Mouse (Mus musculus): ENCODE measurements around the gene Gstp3.
"Not testable (repeated sequence)": the region's sequence is repeated elsewhere in the genome, so short reads cannot be mapped to it uniquely, and the experiment has no call there.

The Gstp3 gene

DNA sequence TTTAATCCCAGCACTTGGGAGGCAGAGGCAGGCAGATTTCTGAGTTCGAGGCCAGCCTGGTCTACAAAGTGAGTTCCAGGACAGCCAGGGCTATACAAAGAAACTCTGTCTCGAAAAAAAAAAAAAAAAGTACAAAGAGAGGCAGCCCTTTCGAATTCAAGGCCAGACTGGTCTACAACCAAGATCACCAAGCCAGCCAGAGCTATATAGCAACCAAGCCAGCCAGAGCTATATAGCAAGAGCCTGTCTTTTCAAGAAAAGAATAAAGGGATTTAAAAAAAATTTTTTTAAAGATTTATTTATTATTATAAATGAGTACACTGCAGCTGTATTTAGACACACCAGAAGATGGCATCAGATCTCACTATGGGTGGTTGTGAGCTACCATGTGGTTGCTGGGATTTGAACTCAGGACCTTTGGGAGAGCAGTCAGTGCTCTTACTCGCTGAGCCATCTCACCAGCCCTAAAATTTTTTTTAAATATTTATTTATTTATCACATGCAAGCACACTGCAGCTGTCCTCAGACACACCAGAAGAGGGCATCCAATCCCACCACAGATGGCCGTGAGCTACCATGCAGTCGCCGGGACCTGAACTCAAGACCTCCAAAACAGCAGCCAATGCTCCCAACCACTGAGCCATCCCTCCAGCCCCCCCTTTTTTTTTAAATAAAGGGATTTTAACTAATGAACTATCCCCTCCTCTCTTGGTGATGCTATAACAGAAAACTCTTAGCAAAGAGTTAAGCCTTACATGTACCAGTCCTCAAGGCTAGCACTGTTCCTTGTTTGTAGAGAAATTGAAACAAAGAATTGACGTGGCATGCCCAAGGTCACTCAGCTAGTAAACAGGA is 902 bp upstream of the Gstp3 start:
- DNase-seq: not testable (repeated sequence)

DNA sequence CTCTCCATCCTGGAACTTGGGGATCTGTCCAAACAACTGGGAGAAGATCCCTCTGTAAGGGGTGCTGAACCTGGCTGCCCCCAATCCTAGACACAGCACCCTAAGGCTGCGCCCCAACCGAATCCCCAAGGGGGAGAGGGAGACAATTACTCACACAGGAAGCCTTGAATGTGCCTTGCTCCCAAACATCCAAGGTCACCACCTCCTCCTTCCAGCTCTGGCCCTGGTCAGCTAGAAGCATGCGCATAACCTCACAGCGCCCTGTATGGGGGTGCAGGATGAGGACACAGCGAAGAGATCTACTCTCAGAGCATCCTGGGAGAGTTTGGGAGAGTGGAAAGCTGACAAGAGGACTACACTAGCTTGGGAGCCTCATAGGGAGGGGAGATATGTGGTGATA is 788 bp downstream of the Gstp3 start:
- DNase-seq: no peak

DNA sequence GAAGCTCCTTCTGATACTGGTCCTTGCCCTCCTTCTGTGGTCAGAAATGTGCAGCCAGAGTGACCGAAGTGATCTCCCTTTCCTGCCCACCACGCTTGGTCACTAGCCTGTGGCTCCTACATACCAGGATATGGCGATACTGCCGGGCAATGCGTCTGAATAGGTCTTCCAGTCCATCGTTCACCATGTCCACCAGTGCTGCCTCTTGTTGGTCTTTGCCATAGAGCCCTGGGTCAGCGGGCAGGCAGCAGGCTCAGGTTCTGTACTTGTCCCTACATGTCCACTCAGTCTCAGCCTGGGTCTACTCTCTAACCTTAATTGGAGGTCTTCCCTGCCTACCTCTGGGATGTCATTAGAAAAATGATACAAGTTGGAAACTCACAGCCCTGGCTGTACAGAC is 1.4 kb downstream of the Gstp3 start:
- DNase-seq: no peak

DNA sequence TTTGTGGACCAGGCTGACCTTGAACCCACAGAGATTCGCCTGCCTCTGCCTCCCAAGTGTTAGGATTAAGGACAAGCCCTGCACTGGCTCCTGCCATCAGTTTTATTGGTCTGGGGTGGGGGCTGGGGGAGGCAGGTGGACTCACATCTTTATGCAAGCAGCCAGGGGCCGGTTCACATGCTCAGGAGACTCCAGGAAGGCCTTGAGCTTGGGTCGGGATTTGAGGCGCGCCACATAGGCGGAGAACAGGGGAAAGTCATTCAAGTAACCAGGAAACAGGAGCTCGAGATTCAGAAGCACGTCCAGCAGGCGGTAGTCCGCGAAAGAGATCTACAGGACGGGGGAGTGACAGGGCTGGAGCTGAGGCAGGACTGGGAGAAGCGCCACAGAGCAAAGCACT is 2.0 kb downstream of the Gstp3 start:
- DNase-seq: no peak

DNA sequence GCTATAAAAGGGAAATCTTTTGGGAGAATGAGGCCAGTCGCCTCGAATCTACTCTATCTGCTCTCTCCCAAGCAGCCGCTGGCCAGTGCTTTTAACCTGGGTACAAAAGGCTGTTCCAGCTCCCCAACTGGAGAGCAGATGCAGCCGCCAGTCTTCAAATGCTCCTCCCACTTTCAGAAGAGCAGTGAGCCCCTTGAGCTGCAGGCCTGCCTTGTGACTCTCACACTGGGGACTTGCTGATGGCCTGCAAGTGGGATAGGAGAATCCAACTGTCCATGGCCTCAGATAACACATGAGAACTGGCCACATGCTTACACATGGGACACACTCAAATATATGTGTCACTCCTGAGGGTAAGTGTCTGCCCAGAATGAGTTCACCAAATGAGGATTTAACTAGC is 2.6 kb downstream of the Gstp3 start:
- DNase-seq: no peak

DNA sequence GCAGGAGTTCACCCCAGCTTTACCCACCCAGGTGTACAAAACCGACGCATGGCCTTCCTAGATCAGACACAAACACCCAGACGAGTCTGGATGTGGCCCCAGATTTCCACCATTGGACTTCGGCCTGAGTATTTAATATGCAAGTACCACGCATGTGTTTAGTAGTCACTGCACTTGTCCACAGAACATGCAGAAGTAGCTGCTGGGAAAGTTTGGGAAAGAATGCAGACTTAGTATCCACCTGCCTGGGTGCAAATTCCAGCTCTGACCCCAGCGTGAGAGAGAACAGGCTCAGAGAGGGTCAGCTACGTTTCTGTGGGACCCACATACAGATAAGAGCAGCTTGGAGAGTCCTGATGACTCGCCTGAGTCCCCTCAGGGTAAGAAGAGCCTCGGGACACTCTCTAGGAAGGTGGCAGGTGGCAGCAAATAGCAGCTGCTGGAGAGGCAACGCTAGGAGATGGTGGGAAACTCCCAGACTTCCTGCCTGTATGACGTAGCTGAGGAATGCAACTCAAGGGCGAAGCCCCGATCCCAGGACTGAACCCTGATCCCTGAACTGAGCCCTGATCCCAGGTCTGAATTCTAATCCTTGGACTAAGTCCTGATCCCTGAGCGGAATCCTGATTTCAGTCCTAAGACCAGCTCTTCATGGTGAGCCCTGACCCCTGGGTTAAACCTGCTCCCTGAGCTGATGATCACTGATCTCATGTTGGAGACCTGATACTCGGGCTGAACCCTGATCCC is 3.2 kb downstream of the Gstp3 start:
- DNase-seq: peak; percentile 78

DNA sequence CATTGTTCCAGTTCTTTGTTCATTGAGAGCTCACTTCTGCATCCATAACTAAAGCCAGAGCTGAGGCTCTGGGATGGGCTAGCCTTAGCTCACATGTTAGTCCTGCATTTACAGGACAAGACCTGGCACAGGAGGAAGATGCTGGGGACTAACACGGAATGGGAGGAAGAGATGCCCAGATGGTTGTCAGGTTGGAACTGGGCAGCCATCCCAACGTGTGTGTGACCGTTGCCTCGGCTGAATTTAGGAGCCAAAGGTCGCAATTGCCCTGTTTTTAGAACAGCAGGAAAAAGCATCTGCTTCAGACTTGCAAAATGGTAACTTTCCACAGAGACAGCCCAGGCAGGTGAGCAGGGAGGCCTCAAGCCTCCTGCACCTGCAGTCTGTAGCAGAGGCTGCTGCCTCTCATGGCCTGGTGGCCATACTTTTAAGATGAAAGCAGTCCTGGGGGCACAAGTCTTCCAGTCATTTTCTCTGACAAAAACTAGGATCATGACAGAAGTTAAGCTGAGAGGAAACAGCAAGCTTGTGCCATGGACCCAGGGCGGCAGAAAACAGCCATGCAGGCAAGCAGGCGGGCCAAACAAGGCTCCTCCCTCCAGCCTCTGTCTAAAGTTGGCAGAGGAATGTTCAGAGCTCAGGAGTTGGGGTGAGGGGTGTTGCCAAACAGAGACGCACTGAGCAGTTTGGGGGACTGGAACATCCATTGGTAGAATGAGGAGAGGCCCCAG is 4.0 kb downstream of the Gstp3 start:
- peak; percentile 87 for DNase-seq

DNA sequence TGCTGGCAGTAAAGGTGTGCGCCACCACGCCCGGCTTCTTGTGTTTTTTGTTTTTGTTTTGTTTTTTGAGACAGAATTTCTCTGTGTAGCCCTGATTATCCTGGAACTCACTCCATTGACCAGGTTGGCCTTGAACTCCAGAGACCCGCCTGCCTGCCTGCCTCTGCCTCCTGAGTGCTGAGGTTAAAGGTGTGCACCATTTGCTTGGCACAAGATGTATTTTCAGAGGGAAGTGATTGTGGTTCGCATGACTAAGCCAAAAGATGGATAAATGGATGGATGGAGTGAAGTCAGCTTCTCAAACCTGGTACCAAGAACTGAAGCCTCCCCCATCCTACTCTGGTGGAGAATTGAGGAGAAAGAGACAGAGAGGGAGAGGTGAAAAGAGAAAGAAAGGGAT is 4.8 kb downstream of the Gstp3 start:
- no peak for DNase-seq

DNA sequence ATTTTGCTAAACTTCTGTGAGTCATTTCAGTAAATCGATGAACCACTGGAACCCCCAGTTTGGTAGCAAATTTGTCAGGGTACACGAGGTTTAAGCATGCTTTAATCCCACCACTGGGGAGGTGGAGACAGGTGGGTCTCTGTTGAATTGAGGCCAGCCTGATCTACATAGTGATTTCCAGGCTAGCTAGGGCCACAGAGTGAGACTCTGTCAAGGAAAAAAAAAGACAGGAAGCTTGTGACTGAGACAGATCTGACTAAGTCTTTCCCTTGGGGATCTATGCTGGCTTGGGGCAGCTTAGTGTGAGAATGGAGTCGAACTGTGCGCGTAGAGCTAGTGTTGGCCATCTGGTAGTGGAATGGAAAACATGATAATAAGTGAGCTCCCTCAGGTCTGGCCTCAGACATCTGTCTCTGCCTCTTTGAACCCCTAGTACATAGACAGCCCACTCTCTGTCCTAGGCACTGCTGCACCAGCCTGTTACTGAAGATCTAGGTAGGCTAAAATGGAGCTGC is 6.8 kb downstream of the Gstp3 start:
- no peak for DNase-seq

DNA sequence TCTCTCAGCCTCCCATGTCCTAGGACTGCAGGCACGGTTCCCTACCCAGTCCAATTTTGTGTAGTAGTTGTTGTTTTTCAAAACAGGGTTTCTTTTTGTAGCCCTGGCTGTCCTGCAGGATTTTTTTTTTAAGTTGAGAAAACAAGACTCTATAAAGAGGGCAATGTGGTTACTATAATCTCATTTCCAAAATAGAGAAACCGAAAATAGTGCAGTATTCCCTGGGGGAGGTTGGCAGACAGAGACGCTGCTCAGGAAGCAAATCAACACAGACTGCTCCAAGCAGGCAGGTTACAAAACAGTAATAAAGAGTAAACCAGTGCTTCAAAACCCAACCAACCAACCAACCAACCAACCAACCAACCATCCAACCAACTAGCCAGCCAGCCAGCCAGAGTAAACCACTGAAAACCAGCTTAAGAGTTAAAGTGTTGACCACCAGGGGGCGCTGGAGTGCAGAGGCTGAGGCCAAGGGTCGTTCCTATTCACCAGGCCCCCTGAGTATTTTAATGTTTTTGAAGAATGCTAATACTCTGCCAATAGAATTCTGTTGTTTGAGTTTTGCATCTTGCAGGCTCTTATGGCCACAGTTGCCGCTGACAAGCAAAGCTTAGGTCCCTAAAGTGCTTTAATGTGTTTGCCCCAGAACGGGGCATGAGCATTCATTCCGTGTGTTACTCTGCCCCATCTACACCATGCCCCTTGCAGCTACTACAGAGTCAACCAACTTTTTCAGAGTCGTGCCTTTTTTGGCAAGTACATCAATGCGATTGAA is 7.4 kb downstream of the Gstp3 start:
- DNase-seq: peak; percentile 76

DNA sequence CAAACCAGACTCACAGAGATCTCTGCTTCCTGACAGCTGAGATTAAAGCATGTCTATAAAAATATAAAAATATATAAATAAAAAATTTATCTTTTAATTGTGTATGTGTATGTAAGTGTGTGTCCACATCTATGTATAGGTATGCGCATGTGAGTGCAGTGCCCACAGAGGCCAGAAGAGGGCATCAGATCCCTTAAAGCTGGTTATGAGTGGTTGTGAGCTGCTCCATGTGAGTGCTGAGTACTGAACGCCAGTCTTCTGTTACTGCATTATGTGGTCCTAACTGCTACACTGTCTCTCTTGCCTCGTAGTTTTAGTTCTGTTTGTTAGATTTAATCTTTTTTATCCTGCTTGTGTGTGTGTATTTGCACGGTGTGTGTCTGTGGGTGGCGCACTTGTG is 8.4 kb downstream of the Gstp3 start:
- DNase-seq: no peak

DNA sequence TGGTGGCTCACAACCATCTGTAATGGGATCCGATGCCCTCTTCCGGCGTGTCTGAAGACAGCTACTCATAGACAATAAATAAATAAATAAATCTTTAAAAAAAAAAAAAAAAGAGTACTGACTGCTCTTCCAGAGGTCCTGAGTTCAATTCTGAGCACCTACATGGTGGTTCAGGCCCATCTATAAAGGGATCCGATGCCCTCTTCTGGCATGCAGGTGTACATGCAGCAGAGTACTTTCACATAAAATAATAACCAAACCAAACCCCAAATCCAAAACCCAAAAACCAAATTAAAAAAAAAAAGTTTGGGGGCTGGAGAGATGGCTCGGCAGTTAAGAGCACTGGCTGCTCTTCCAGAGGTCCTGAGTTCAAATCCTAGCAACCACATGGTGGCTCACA is 10.3 kb downstream of the Gstp3 start:
- not testable (repeated sequence) for DNase-seq

DNA sequence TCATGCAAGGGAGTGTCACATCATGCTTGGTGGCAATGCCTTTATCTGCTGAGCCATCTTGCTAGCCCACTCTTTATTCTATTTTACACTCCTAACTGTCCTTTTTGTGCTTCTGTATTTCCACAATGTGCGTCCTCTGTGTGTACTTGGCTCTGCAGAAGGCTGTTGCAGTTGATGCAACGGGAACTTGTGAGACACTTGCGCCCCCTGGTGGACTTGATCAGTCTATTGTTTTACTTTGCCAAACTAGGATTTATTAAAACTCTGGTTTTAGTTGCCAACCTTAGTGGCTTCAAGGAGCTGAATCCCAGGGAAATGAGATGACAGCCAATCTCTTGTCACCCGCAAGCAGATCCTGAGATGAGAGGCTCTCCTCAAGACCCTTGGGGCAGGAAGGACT is 11.5 kb downstream of the Gstp3 start:
- peak; percentile 89 for DNase-seq

DNA sequence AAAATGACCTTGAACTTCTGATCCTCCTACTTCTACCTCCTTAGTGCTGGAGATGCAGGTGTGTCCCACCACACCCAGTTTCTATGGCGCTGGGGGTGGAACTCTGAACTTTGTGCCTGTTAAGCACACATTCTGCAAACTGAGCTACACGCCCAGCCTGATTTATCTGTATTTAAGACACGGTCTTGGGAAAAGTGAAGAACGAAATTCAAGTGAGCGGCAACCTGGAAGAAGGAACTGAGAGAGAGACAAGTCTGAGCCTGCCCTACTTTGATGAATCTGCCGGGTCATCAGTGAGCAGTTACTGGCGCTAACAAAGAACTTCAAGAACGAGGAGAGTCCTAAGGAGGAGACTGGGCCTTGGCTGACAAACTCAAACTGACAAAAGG is 12.5 kb downstream of the Gstp3 start:
- no peak for DNase-seq

DNA sequence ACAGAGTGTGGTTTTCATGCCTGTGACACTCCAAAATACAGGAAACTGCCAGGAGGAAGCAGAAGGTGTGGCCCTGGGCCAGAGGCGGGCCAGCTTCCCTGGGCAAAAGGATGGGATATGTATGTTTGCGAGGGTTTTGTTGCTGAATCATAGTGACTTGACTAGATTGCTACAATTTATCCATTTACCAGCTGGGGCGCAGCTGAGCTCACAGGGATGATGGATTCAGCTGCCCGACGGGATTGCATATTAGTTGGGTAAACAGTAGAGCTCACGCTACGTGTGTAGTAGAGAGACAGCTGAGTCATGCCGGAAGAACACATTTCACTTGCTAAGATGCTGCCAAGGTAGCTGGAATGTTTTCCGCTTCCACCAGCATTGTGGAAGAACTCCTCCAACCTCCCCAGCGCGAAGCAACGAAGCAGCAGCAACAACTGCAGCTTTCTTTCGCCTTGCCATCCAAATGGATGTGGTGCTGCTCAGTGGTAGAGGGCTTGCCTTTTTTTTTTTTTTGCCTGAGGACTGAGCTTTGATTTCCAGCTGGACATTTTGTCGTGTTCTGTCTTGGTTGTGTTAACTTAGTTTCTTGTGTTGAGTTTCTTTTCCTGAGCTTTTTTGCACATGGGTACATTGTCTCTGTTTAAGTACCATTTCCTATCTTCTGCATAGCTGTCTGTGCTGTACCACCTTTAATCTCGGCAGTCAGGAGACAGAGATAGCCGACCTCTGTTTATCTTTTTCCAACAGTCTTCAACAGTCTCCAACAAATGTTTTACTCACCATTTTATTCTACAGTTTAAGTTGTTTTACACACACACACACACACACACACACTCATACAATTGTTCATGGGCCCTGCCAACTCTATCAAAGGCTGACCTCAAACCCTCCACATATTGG is 13.2 kb downstream of the Gstp3 start, which contains the start of gene Gstp2:
Gstp2 (minus strand) TSS at position 58 of the 900 bp plus-strand sequence.
- peak; percentile 94 for DNase-seq

DNA sequence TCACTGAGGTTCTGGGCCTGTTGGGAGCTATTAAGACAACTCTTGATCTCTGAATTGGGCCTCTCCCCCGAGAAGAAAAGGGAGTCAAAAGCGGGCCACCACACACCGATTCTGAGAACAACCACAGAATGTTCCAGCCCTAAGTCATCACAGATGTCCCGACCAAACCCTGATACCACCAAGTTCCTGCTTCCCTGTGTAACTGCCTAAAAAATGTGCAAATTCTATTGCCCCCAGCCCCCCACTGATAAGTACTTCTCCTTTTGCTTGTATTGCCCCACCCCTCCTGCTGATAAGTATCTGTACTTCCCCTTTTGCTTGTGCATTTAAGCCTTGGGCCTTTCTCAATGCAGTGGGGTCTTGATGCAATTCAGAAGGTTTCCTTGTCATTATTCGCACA is 15.3 kb downstream of the Gstp3 start:
- not testable (repeated sequence) for DNase-seq

DNA sequence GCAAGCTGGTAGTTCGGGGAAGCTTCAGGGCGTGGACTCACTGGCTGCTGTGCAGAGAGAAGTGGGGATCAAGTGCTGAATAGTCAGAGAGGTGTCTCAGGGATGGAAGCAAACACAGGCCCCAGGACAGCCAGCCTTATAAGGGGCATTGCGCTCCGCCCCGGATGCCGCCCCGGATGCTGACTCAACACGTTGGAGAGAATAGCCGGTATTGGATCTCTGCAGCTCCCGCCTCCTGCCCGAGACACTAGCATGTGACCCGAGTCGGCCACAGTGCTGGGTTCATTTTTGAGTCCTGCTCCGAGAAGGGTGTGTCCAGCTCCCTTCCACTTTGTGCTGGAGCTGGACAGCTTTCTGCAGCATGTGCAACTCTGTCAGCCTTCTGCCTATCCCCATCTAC is 17.2 kb downstream of the Gstp3 start:
- DNase-seq: no peak

DNA sequence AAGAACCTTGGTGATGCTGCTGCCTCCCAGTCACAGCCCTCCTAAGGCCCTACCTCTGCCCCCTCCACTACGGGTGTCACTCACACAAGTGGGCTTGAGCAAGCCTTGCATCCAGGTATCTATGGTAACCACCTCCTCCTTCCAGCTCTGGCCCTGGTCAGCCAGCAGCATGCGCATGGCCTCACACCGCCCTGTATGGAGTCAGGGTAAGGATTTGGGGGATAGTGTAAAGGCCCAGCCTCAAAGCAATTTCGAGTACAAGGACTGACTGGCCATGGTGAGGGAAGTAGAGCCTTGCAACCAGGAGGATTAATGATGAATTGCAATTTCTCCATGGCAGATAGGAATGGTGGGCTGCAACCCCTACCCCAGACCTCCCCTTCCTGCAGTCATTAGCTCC is 17.9 kb downstream of the Gstp3 start:
- not testable (repeated sequence) for DNase-seq

DNA sequence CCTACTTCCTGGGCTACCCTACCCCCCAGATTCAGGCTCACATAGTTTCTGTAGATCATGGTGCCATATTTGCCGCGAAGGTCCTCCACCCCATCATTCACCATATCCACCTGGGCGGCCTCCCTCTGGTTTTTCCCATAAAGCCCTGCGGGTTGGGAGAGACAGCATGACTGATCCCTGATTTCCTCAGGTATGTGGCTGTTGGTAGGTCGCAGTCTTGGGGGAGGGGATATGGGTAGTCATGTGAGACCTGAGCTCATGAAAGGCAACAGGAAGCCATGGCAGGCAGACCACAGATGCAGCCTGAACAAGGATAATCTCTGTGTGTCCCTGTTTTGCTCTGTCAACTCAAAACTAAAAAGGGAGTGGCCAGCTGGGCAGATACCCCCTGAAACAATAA is 18.4 kb downstream of the Gstp3 start:
- not testable (repeated sequence) for DNase-seq

DNA sequence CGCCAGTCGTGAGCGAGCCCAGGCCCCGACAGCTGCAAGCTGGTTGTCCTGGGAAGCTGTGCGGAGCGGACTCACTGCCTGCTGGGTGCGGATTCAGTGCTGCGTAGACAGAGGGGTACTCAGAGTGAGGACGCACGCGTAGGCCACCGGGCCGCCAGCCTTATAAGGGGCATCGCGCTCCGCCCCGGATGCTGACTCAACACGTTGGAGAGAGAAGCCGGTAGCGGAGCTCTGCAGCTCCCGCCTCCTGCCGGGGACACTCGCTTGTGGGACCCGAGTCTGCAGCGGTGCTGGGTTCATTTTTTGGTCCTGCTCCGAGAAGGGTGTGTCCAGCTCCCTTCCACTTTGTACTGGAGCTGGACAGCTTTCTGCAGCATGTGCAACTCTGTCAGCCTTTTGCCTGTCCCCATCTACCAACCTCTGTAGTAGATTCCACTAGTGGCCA is 21.6 kb downstream of the Gstp3 start, which contains the start of gene Gstp1:
Gstp1 (minus strand) TSS at position 198 of the 445 bp plus-strand sequence.
- DNase-seq: peak; percentile 91

DNA sequence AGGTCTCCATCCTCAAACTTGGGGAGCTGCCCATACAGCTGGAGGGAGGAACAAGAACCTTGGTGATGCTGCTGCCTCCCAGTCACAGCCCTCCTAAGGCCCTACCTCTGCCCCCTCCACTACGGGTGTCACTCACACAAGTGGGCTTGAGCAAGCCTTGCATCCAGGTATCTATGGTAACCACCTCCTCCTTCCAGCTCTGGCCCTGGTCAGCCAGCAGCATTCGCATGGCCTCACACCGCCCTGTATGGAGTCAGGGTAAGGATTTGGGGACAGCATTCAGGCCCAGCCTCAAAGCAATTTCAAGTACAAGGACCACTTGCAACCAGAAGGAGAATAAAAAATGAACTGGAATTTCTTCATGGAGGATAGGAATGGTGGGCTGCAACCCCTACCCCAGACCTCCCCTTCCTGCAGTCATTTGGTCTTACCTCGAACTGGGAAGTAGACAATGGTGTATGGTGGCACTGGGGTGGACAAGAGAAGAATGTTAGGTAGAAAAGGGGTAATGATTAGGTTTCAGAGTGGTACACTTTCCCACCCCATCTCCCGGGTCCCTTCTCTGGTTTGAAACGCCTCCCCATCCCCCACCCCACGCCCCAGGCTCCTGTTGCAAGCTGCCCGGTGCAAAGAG is 22.1 kb downstream of the Gstp3 start:
- not testable (repeated sequence) for DNase-seq

All from kidney, adult 9 months (tissue).